8 mouse cellular contexts compared by ENCODE assay signal in the genomic region with DNA sequence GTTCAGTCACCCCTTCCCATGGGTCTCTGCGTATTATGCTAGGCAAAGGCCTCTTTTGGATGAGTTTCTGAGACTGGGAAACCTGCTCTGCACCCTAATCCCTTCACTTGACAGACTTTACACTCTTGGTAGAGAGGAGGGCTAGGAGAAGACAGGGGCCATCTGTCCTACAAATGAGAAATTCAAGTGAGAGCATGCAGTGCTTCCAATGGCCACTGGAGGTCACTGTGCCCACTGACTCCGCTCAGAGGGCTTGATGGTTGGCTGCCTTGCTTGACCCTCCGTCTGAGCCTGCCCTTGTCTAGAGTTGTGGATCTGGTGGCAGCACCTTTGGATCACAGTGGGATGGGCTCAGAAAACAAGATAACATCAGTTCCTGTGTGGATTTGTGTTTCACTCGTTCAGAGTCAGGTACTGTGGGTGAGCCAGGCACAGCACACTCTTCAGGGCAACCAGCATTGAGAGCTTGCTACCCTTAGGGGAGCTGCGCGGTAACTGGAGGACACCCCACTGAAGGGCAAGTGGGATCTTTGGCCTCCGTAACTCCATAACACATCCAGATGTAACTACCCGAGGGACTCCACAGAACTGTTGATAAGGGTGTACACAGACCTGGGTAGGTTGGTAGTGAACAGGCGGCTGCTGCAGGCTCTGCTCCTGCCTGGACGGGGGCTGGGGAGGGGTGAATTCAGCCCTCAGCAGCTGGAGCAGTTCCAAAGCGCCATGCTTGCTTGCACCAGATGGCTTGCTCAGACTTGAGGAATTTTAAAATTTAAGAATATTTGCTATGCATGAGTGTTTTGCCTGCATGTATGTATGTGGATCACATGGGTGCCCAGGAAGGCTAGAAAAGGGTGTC. TPM values are rescaled to one million over a fixed set of nuclear protein-coding genes. Genes with fewer than 3 reads are reported as not detected.
DNase-seq lines count a peak whose midpoint lies in the region; ATAC-seq and TF ChIP-seq lines count a peak whose summit lies in the region.

No protein-coding gene starts in this region.

- no peak for TF ChIP-seq EP300 in liver, postnatal 0 days (IDR thresholded peaks at IDR 0.05; ENCODE audit: low read depth)

- no peak overlapping the region for H3K9ac ChIP-seq in embryonic facial prominence, embryonic 12.5 days
- no peak overlapping the region for H3K9ac ChIP-seq in liver, postnatal 0 days (replicated peaks)

- peaks cover 37% of the 10 kb centered on the region for H3K36me3 ChIP-seq in embryonic facial prominence, embryonic 12.5 days
- H3K36me3 ChIP-seq in liver, postnatal 0 days (replicated peaks; ENCODE audit: insufficient read depth, low read length) = peaks cover 4% of the 10 kb centered on the region

- H3K27ac ChIP-seq in embryonic facial prominence, embryonic 12.5 days = 0 out of 2 replicates have a peak overlapping the region, but pooled peaks have one; percentile 1
- no peak overlapping the region for H3K27ac ChIP-seq in liver, postnatal 0 days (ENCODE audit: low read depth)

- H3K4me2 ChIP-seq in embryonic facial prominence, embryonic 12.5 days (replicated peaks) = no peak overlapping the region
- no peak overlapping the region for H3K4me2 ChIP-seq in liver, postnatal 0 days (ENCODE audit: low read depth, low read length)

- ATAC-seq in embryonic facial prominence, embryonic 12.5 days (ENCODE audit: insufficient number of reproducible peaks, insufficient read depth, low FRiP score, low TSS enrichment) = peak; percentile 43
- ATAC-seq in liver, postnatal 0 days = peak; percentile 62

- WGBS in embryonic facial prominence, embryonic 12.5 days = 68% methylated on average over 11 of the region's 11 CpGs
- WGBS in liver, postnatal 0 days (ENCODE audit: insufficient replicate concordance) = 66% methylated on average over 11 of the region's 11 CpGs

- H3K9me3 ChIP-seq in embryonic facial prominence, embryonic 12.5 days = no peaks in the 10 kb centered on the region
- H3K9me3 ChIP-seq in liver, postnatal 0 days (ENCODE audit: low read length) = no peaks in the 10 kb centered on the region

- H3K4me3 ChIP-seq in embryonic facial prominence, embryonic 12.5 days = no peak overlapping the region
- H3K4me3 ChIP-seq in liver, postnatal 0 days (ENCODE audit: low read depth, low read length) = no peak overlapping the region

- no peaks in the 10 kb centered on the region for H3K27me3 ChIP-seq in embryonic facial prominence, embryonic 12.5 days
- H3K27me3 ChIP-seq in liver, postnatal 0 days (ENCODE audit: insufficient read depth, low read length) = no peaks in the 10 kb centered on the region

- DNase-seq in ES-CJ7 (ENCODE audit: low read depth, low spot score) = peak; percentile 87
- DNase-seq in adrenal gland, postnatal 25 days = peak; percentile 57
- peak; percentile 58 to 78 for DNase-seq in heart, postnatal 10 days
- DNase-seq in kidney, postnatal 14 days = peak; percentile 85
- DNase-seq in liver, postnatal 0 days = peak; percentile 76
- DNase-seq in ovary, postnatal 36 days (ENCODE audit: low spot score) = peak; percentile 56
- DNase-seq in thymus, postnatal 36 days = peak; percentile 58 to 67

- H3K4me1 ChIP-seq in embryonic facial prominence, embryonic 12.5 days = no peaks in the 10 kb centered on the region
- H3K4me1 ChIP-seq in liver, postnatal 0 days (ENCODE audit: insufficient read depth) = no peaks in the 10 kb centered on the region

- intact Hi-C loops in heart, postnatal 10 days (cut with DNase I) = no loop called here

- TF ChIP-seq CTCF in liver, postnatal 0 days (IDR thresholded peaks at IDR 0.05; ENCODE audit: low read depth) = peak; percentile 97

RNA-seq across cellular contexts. Expression of gene Chaf1b, which starts 22.7 kb away (rescaled TPM):
- 6.9 and 7.2 TPM in 2 replicates for total RNA-seq in adrenal gland, postnatal 25 days (2021)
- polyA plus RNA-seq in embryonic facial prominence, embryonic 12.5 days (2016; fragmentation: Nextera tagmentation; extraction: Ambion mirVana) = 93.5 and 99.0 TPM in 2 replicates
- total RNA-seq in heart, postnatal 10 days (2021) = 1 to 10 TPM; 7.8 to 8.1 TPM
- polyA plus RNA-seq in liver, postnatal 0 days (2015; fragmentation: Nextera tagmentation; extraction: Ambion mirVana) = 17.2 and 18.9 TPM in 2 replicates
